Mouse (Mus musculus) liver, embryonic 12.5 days (tissue): ENCODE measurements around the gene Pip5kl1. TPM values are rescaled to one million over a fixed set of nuclear protein-coding genes. Genes with fewer than 3 reads are reported as not detected.

Experiments
- ATAC-seq: fragments of 200-750 bp; cut with Nextera tagmentation; 2 replicates; pipeline ENCODE4 v1.8.0; 2017; ENCODE audit warnings: moderate number of reproducible peaks, mild to moderate bottlenecking, moderate library complexity
- H3K27ac ChIP-seq: fragments of 300-500 bp; sonication (generic); 2 replicates; pipeline ENCODE4 v1.5.1; 2016; ENCODE audit warnings: mild to moderate bottlenecking
- H3K27me3 ChIP-seq: fragments of 300-500 bp; sonication (generic); replicated peaks from 2 replicates; pipeline ENCODE4 v1.6.1; 2016; ENCODE audit warnings: mild to moderate bottlenecking, moderate library complexity
- H3K36me3 ChIP-seq: fragments of 300-500 bp; sonication (generic); 2 replicates; pipeline ENCODE4 v1.6.1; 2016; ENCODE audit warnings: mild to moderate bottlenecking, moderate library complexity
- H3K4me1 ChIP-seq: fragments of 300-500 bp; sonication (generic); 2 replicates; pipeline ENCODE4 v1.6.1; 2016
- H3K4me2 ChIP-seq: fragments of 300-500 bp; sonication (generic); 2 replicates; pipeline ENCODE4 v1.6.1; 2016; ENCODE audit warnings: mild to moderate bottlenecking, moderate library complexity
- H3K4me3 ChIP-seq: fragments of 300-500 bp; sonication (generic); 2 replicates; pipeline ENCODE4 v1.5.1; 2016; ENCODE audit warnings: mild to moderate bottlenecking, moderate library complexity
- H3K9ac ChIP-seq: fragments of 300-500 bp; sonication (generic); 2 replicates; pipeline ENCODE4 v1.6.1; 2016; ENCODE audit warnings: mild to moderate bottlenecking, moderate library complexity
- H3K9me3 ChIP-seq: fragments of 300-500 bp; sonication (generic); replicated peaks from 2 replicates; pipeline ENCODE4 v1.6.1; 2016; ENCODE audit warnings: mild to moderate bottlenecking, moderate library complexity
- WGBS: fragments of 180-500 bp; shearing (Covaris S2); methylation state at CpG from one replicate; pipeline ENCODE4 v1.1.7; 2016; ENCODE audit not compliant: insufficient replicate concordance; 5-methylcytosine and 5-hydroxymethylcytosine counted together
- polyA plus RNA-seq: library from polyadenylated mRNA; unstranded; fragments of >200 nt; fragmentation: Nextera tagmentation; extraction: Ambion mirVana; gene quantifications from 2 replicates; pipeline ENCODE4 v1.2.1, GENCODE M21; 2016

Gene Pip5kl1
- polyA plus RNA-seq, 1 experiment from 2014 or later = not detected

DNA sequence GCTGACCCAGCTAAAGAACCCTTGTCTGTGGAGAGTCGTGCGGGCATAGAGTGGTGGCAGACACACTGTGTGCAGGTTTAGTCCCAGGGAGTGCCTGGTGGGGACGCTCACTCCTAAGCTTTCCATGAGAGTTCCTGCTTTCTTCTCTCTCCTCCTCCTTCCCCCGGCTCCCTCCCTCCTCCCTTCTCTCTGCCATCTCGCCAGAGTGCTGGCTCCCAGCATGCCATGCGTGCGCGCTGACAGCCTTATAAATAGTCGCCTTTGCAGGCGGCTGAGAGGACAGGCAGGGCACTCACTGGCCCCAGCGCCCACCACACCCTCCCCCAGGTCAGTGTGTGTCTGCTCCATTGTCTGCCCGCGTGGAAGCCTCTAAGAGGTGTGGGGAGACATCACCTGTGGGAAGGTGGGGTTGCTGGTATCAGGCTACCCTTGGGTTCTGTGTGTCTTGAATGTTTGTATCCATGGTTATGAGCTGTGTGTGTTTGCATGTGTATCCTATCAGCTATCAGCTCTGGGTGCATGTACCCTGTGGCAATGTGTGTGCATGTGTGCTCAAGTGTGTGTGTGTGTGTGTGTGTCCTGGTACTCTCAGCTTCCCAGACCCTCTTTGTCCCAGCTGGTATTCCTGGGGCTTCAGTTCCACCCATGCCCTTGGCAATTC lies 50.7 kb downstream of the Pip5kl1 start:
- Histone ChIP-seq H3K27ac (0 out of 2 replicates have a peak overlapping the region, but pooled peaks have one; percentile 1), H3K36me3 (no peaks in the 10 kb centered on the region), H3K27me3 (no peaks in the 10 kb centered on the region), H3K4me2 (peak overlapping the region; percentile 58), H3K4me3 (peak overlapping the region; percentile 18; the same call in 1 of the 2 replicates), H3K4me1 (peaks cover 56% of the 10 kb centered on the region), H3K9ac (0 out of 2 replicates have a peak overlapping the region, but pooled peaks have one; percentile 18), H3K9me3 (no peaks in the 10 kb centered on the region)
- ATAC-seq = peak; percentile 16; the same call in 1 of the 2 replicates
- 6% methylated on average over 13 of the region's 13 CpGs for WGBS

DNA sequence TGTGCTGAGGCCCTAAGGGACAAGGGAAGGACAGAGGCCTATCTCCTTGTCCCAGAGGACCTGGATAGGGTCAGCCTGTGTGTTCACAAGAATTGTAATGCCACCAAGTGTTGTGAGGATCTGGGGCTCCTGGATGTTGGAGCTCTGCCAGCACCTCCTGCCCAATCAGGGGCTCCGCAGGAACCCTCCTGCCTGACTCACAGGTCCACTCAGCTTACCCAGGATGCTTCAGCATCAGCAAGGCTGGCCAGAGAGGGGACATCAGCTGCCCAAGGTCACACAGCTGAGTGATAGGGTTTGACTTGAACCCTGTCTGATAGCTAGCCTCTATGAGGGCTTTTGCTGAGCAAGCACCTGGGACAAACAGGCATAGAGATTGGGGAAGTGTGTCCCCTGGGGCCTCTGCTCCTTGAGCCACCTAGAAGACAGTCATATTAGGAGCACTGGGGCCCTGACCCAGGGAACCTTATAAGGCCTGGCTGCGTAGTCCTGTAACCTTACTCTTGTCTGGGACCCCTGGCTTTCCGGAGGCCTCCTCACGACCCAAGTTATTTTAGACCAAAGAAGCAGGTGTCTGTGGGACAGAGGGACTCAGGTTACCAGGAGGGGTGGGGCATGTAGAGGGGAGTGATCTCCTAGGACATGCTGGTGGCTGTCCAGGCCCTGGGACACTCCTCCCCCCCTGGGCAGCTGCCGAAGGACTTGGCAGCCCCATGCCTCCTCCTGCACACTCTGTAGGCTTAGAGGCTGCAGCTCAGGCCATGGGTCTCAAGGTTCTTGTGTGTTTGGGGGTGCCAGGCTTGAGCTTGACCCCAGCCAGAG lies 51.5 kb downstream of the Pip5kl1 start:
- no peaks in the 10 kb centered on the region for H3K27me3 ChIP-seq
- H3K4me2 ChIP-seq = peak overlapping the region; percentile 58
- WGBS = 62% methylated on average over 5 of the region's 5 CpGs
- no peaks in the 10 kb centered on the region for H3K9me3 ChIP-seq
- no peak overlapping the region for H3K9ac ChIP-seq
- peaks cover 49% of the 10 kb centered on the region for H3K4me1 ChIP-seq
- no peak for ATAC-seq
- no peaks in the 10 kb centered on the region for H3K36me3 ChIP-seq
- H3K4me3 ChIP-seq = no peak overlapping the region
- 0 out of 2 replicates have a peak overlapping the region, but pooled peaks have one; percentile 1 for H3K27ac ChIP-seq

DNA sequence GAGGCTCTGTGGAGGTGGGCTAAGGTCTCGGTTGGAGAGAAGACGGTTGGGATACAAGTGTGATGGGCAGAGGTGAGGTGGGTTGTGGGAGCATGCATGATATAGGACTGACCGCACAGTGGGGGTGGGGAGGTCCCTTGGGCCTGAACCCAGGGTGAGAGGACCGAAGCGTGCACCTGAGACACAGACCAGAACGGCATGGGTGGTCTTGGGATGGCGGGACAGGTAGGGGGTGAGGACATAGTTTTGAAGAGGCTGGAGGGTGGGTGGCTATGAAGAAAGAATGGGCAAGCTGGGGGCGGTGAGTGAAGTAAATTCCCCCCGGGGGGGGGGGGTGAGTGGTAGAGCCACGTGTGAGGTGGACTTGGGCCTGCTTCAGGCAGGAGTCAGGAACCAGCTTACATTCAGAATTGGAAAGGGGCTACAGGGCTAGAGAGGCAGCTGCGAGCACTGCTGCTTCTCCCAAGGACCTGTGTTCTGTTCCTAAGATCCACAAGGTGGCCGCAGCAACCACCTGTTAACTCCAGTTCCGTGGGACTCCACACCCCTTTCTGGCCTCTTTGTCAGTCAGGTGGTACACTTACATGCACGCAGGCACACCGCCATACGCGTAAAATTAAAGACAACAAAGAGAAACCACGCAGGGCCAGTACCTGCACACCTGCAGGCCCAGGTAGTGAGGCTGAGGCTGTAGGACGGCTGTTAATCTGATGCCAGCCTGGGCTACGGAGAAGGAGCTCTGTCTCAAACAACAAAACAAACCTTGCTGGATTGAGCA lies 52.9 kb downstream of the Pip5kl1 start:
- Histone ChIP-seq H3K9ac (no peak overlapping the region), H3K4me2 (no peak overlapping the region), H3K27me3 (no peaks in the 10 kb centered on the region), H3K36me3 (no peaks in the 10 kb centered on the region), H3K9me3 (no peaks in the 10 kb centered on the region), H3K4me3 (no peak overlapping the region), H3K27ac (no peak overlapping the region), H3K4me1 (peaks cover 46% of the 10 kb centered on the region)
- WGBS = 67% methylated on average over 19 of the region's 20 CpGs
- no peak for ATAC-seq

DNA sequence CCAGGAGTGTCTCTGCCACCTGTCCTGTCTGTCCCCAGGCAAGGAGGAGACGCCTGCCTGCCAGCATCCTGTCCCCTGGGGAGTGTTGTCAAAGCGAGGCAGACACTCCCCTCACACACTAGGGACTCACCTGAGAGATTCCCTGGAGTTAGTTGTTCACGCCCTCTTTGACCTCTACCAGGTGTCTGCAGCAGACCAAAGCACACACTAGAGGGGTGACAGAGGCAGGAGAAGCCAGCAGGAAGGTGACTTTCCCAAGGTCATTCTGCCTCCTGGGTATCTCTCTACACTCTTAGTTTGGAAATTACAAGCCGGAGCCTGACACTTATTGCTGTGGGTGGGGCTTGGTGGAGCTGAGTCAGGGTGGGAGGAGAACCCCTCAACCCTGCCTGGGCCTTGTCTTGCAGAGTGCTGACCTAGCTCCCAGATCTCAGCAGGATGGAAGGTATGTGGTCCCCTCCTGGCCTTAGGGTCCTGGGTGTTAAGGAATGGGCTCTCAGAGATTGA lies 53.5 kb downstream of the Pip5kl1 start:
- Histone ChIP-seq H3K27ac (no peak overlapping the region), H3K4me1 (peaks cover 46% of the 10 kb centered on the region), H3K36me3 (no peaks in the 10 kb centered on the region), H3K9ac (no peak overlapping the region), H3K27me3 (no peaks in the 10 kb centered on the region), H3K4me3 (no peak overlapping the region), H3K9me3 (no peaks in the 10 kb centered on the region), H3K4me2 (no peak overlapping the region)
- WGBS = 67% methylated on average over 4 of the region's 4 CpGs
- no peak for ATAC-seq

DNA sequence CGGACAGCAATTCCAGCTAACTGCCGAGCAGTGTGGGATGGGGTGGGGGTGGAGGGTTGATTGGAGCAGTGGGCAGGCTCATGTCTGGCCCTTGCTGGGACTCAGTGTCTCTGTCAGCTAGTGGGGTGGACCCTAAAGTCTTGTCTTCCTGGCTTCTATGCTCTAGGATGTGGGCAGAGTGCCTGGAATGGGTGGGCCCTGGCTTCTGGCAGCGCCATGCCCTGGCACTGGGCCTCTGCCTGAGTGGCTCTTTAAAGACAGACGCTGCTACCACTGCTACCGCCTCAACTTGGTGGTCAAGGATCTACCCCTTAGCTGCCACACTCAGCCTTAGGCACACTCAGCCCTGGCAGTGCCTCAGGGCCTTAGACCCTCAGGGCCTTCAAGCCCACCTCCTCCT lies 54.1 kb downstream of the Pip5kl1 start:
- ATAC-seq = no peak
- Histone ChIP-seq H3K4me2 (no peak overlapping the region), H3K36me3 (no peaks in the 10 kb centered on the region), H3K27ac (no peak overlapping the region), H3K4me3 (no peak overlapping the region), H3K9me3 (no peaks in the 10 kb centered on the region), H3K4me1 (peaks cover 46% of the 10 kb centered on the region), H3K27me3 (no peaks in the 10 kb centered on the region), H3K9ac (no peak overlapping the region)
- 80% methylated on average over 5 of the region's 5 CpGs for WGBS

DNA sequence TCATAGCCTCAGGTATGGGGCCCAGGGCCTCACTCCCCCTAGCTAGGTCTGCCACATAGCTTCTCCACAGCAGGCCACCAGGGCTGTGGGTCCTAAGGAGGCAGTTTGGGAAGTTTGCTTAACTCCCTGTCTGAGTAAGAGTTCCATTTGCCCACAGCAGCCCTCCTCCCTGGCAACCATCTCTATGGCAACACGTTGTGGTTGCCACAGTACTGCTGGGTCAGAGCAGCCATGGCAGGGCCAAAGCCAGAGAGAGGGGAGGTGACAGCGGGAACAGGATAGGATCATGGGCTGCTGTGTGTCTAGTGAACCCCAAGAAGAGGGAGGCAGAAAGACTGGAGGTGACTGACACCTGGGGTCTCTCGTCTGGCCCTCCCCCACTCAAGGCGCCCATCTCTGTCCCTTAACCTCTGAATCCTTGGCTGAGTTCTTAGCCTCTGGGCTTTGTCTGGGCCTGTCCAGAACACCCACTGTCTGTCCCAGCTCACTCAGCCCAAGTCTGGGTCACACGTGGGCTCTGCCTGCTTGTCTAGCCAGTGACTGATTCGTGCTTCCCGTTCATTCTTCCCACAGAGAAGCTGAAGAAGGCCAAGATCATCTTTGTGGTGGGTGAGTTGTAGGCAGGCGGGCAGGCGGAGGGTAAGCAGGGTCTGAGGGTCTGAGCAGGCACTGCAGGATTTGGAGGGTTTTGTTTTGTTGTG lies 54.8 kb downstream of the Pip5kl1 start:
- ATAC-seq = no peak
- no peak overlapping the region for H3K9ac ChIP-seq

DNA sequence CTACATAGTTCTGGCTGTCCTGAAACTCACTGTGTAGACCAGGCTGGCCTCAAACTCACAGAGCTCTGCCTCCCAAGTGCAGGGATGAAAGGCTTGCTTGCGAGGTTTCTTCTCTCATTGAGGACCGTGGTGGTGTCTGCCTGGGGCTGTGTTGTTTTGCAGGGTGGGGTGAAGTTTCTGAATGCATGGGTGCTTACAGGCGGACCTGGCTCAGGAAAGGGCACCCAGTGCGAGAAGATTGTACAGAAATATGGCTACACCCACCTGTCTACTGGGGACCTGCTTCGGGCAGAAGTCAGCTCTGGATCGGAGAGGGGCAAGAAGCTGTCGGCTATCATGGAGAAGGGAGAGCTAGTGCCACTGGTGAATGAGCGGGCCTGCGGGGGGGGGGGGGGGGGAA lies 55.4 kb downstream of the Pip5kl1 start:
- H3K9me3 ChIP-seq = no peaks in the 10 kb centered on the region
- no peak for ATAC-seq
- H3K27ac ChIP-seq = no peak overlapping the region
- no peak overlapping the region for H3K9ac ChIP-seq
- H3K4me3 ChIP-seq = no peak overlapping the region
- 84% methylated on average over 7 of the region's 9 CpGs for whole genome bisulfite sequencing
- H3K4me1 ChIP-seq = peaks cover 36% of the 10 kb centered on the region
- no peaks in the 10 kb centered on the region for H3K27me3 ChIP-seq
- H3K4me2 ChIP-seq = no peak overlapping the region
- H3K36me3 ChIP-seq = no peaks in the 10 kb centered on the region

More for the DNA sequence above, 54.8 kb downstream of the Pip5kl1 start:
- no peaks in the 10 kb centered on the region for H3K27me3 ChIP-seq
- H3K9me3 ChIP-seq = no peaks in the 10 kb centered on the region
- no peak overlapping the region for H3K27ac ChIP-seq
- H3K4me2 ChIP-seq = no peak overlapping the region
- H3K4me1 ChIP-seq = peaks cover 42% of the 10 kb centered on the region
- no peak overlapping the region for H3K4me3 ChIP-seq
- WGBS = 52% methylated on average over 9 of the region's 9 CpGs
- H3K36me3 ChIP-seq = no peaks in the 10 kb centered on the region

DNA sequence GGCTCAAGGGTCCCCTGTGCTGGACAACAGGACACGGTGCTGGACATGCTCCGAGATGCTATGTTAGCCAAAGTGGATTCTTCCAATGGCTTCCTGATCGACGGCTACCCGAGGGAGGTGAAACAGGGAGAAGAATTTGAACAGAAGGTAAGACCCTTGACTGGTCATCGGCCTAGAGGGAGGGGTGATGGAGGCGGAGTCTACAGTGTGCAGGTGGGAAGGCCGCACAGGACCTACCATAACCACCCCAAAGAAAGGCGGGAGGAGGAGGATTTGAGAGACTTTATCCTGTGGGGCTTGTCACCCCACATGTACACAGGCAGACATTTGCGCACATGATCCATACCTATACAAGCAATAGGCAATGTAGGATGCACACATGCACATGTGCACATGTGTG lies 56.4 kb downstream of the Pip5kl1 start:
- Histone ChIP-seq H3K36me3 (no peaks in the 10 kb centered on the region), H3K4me3 (no peak overlapping the region), H3K9me3 (no peaks in the 10 kb centered on the region), H3K27ac (no peak overlapping the region), H3K4me2 (no peak overlapping the region), H3K9ac (no peak overlapping the region), H3K4me1 (peaks cover 26% of the 10 kb centered on the region), H3K27me3 (no peaks in the 10 kb centered on the region)
- WGBS = 77% methylated on average over 10 of the region's 10 CpGs
- ATAC-seq = no peak

DNA sequence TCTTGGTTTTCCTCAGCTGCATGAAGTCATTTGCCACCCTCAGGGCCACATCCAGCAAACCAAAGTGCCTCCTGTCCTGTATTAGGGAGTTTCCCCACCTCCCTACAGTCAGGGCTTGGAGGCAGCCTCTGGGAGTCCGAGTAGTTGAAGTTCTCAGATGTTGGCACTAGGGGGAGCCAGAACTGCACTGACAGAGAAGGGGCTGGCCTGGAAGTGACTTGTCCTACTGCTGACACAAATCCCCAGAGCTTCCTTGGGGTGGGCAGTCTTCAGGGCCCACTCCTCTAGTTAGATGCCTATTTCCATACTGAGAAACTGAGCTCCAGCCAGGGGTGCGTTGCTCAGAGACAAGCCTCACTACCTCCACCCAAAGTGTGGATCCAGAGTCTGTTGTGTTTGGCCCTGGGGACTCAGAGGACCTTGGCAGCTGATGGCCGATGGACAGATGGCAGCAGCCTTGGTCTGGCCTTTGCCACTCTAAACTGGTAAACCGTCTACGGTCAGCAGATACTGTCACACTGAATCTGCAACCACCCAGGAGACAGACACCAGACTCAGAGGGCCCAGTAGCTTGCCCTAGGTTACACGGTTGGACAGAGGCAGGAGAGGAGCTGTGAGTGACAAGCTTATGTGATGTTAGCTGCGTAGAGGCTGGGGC lies 57.3 kb downstream of the Pip5kl1 start:
- Histone ChIP-seq H3K4me1 (peaks cover 21% of the 10 kb centered on the region), H3K9ac (no peak overlapping the region), H3K27ac (no peak overlapping the region), H3K9me3 (no peaks in the 10 kb centered on the region), H3K27me3 (no peaks in the 10 kb centered on the region), H3K4me3 (no peak overlapping the region), H3K4me2 (no peak overlapping the region), H3K36me3 (no peaks in the 10 kb centered on the region)
- ATAC-seq = peak; percentile 51; the same call in 1 of the 2 replicates
- WGBS = 39% methylated on average over 7 of the region's 7 CpGs
